Mouse (Mus musculus): ENCODE results near the gene Arhgap33.

- no peak for TF ChIP-seq CTCF (IDR thresholded peaks at IDR 0.05; ENCODE audit: low read depth)
- TF ChIP-seq EP300 (optimal IDR thresholded peaks at IDR 0.05), result no peak
These were observed 59.9 kb downstream of the Arhgap33 start for GRCm38 (mm10) chr7:30474999-30475398.
